Mouse (Mus musculus) cerebellum, adult 9-11 months (tissue): ENCODE data around the gene Cdc37.
A peak's percentile ranks its signal among the peaks of the same experiment; 100 is the strongest.

ENCODE experiments used
- DNase-seq: peaks from one replicate; pipeline ENCODE4 v3.0.0; 2022

Cdc37 gene

DNA sequence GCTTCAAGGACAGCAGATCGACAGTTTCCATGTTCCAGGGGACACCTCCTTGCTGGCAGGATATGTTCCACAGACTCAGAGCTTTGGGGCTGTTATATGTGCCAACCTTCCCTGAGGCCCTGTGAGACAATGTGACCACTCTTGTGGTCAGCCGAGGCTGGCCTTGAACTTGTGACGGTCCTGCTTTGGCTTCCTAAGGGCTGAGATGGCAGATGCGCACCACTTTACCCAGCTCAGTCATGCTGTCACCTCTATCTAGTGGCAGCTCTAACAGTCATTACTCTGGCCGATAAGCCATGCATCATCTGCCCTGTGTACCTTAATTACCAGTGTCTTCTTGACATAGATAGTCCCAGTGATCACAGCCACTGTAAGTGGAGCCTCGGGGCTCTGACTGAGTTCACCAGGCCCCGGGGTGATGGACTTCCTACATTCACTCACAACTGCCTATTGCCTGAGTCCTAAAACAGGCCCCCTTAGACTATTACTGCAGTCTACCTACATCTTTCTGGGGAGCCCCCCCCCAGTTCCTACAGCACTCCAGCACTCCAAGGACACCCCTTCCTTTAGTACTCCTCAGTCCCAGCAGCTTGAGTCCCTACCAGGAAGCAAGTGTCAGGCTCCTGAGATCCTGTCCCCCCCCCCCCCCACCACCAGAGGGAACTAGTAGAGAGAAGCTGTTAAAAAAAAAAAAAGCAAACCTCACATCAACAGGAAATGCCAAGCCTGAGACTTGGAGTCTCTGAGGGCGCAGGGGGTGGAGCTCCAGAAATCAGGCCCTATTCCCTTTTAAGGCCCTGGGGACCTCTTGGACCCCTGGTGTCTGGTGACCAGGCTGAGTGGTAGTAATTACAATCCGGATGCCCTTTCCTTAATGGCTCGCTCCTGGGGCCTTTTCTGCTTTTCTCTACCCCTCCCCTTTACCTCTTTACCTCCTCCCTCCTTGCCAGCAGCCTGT lies 17.6 kb upstream of the Cdc37 start:
- no peak for DNase-seq

DNA sequence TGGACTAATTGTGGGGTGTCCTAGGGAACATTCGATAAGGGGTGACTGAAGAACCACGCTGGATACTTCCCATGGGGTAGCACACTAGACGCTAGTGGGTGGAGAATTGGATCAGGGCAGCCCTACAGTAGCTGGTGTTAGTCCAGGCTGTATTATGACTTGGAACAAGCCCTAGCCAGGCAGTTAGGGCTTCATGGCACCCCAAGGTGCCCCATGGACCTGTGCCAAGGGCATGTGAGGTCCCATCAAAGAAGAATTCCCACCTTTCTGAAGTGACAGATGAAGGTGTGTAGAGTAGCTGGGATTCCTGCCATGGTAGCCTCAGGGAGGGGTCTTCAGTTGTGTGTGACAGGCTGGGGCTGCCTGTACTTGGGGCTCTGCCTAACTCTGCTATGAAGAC lies 16.7 kb upstream of the Cdc37 start:
- DNase-seq, result no peak

DNA sequence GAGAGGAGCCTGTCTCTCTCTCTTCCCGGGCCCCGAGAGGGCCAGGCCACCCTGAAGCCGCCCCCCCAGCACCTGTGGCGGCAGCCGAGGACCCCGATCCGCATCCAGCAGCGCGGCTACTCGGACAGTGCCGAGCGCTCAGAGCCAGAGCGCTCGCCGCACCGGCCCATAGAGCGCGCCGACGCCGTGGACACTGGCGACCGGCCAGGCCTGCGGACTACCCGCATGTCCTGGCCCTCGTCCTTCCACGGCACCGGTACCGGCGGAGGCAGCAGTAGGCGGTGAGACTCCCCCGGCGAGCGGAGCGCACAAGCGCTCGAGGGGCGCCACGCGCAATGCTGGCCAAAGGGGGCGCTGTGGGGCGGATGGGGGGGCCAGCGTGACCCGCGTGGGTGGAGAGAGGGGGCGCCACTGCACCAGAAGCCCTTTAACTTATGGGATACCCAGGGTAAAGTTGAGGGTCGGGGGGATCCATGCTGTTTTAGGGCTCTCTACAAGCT lies 16.2 kb upstream of the Cdc37 start:
- DNase-seq, result no peak

DNA sequence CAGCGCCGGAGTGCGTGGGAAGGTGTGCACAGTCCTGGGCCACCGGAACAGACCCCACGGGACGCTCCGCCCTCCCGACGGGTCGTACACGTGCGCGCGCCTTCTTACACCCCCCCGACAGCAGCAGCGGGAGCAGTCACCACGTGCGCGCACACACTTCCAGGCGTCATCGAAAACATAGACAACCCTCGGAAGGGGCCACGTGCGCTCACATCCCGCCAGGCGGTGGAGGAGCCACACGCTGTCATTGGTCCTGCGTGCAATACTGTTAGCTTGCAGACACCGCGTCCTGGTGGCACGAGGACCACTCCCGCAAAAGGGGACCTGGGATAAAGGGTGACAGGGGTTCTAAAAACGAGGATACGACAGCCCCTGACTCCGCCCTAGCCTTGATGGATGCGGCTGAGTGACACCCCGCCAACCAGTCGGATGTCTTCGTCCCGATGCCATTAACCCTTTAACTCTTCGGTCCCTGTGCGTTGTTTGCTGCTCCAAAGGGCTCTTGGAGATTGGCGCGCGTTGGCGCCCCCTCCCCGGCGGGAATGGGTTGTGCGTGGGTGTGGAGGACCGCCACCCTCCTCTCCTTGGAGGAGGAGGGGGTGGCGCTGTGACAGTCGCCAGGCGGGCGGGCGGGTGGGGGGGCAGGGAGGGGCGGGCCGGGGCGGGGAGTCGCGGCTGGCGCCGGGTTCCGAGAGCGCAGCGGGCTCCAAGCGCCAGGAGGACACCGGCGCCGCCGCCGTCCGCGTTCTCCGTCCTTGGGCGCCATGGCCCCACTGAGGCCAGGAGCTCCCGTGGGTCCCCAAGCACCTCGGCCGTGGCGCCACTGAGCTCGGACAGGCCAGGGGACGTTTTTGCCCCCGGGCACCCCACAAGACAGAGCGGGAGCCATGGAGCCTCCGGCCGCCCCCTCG lies 15.5 kb upstream of the Cdc37 start, which contains the start of gene Pde4a:
Gene Pde4a, plus strand, starts transcription at position 674 of the 911 bp plus-strand sequence.
- DNase-seq, result no peak

DNA sequence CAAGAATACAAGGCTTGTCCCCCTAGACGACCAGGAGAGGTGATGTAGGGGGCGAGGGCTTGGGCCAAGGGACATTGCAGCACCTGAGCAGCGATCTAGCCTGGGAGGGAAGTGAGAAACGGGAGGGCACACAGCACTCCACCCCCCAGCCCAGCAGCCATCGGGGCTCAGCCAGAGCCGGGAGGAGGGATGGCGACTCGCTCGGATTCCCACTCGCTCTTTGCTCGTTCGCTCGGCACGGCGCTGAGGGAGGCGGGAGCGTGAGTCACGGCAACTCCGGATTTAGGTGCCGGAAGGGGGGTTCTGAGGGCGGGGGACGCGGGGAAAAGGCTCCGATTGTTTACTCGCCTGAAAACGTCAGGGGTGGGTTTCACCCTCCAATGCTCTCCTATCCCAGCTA lies 14.3 kb upstream of the Cdc37 start:
- DNase-seq, result no peak

DNA sequence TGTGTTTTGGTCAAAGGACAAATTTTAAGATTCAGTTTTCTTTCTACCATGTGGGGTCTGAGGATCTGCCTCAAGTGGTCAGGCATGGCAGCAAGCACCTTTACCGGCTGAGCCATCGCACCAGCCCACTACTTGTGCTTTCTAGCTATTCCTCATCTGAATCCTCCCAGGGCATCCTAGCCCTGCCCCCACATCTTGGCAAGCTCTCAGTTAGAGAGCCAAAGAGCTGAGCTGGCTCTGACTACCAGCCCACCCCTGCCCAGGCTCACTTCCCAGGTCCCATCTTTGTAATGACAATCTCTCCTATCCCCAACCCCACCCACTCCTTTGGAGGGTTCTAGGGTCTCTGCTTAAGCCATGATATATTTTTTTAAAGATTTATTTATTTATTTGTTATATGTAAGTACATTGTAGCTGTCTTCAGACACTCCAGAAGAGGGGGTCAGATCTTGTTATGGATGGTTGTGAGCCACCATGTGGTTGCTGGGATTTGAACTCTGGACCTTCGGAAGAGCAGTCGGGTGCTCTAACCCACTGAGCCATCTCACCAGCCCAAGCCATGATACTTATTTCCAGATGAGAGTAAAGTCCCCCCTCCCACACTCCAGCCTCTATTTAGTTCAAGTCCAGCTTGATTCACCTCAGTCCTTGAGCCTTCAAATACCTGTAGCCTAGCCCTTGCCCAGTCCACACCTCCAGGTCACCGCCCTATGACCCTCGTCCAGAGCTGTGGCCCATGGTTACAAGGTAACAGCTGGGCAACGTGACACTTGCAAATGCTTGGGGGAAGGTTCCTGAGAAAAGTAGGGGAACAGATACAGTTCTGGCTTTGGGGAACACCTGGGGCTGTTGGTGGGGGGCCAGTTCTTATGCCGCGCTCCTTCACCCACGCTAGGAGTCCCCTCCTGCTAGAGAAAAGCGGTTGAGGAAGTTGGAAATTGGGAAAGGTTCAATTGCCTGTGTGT lies 13.6 kb upstream of the Cdc37 start:
- DNase-seq, result no peak

DNA sequence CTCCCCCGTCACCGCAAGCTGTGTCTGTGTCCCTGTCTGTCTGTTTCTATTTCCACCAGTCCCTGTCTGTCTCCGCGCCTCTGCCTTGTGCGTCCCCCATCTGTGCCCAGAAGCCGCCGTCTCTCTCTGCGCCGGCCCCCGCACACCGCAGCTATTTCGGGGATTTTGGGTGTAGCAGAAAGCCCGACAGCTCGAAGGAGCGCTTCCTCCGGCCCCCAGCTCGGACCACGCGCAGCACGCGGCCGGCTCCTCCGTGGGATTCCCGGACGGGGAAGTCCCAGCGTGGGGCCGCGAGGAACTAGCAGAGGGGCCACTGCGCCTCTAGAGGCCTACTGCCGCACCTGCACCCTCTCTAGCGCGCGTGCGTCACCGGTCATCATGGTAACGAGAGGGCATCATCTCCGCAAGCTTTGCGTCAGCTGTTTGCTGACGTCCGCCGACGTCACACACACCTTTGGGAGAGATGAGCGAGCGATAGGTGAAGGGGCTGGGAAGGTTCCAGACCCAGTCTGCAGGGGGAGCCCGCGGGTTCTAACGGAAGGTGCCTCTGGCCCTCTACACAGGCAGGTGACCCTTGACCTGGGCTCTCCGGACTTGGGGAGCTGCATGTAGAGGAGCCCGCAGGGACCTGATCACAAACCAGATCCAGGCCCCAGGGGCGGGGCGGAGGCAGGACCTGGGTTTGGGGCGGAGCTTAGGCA lies 11.6 kb upstream of the Cdc37 start:
- peak; percentile 90 for DNase-seq

DNA sequence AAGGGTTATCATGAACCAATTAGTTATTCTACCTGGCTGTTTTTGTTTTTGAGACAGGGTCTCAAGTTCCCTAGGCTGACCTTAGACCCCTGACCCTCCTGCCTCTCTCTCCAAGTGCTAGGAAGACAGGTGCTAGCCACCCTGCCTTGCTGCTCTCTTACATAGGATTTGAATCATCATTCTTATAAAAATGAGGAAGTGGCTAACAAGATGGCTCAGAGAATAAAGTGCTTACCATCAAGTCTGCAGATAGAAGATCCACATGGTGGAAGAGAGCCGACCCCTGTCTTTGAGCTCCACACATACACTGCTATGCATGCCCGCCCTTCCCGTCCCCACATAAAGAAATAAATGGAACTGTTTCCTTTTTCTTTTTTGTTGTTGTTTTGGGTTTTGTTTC lies 5.0 kb upstream of the Cdc37 start:
- DNase-seq, result no peak

DNA sequence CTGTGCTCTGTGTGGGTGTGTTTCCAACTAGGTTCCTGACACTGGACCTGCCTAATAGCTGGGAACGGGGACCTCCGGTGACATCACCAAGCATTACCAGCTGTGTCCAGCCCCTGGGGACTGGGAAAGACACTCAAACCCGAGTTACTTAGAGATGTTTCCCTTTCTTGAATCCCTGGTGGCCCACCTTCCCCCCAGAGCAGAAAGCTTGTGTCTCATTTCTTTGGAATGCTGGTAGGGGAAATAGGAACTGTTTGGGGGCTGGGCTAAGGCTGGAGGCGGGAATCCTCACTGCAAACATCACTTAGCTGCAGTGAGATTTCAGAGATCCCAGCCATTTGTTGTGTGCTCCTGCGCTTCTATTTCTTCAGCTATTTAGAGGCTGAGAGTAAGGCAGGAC lies 4.1 kb upstream of the Cdc37 start:
- no peak for DNase-seq

DNA sequence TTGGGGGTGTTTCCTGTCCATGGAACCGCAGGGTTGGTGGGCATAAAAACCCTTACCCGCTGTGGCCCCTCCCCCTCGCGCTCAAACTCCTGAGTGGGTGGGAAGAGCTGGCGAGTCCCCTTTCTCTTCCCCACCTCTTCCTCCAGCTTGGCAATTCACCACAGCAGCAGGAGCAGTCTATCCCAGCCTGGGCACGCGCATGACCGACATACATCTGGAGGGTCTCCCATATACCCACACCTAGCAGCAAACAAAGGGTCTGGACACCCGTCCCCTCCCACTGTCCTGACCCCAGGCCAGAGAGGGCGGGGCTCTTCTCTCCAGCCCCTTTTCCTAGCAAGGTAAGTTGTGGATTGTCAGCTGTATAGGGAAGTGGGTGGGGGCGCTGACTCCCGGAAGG lies 3.5 kb upstream of the Cdc37 start:
- no peak for DNase-seq

DNA sequence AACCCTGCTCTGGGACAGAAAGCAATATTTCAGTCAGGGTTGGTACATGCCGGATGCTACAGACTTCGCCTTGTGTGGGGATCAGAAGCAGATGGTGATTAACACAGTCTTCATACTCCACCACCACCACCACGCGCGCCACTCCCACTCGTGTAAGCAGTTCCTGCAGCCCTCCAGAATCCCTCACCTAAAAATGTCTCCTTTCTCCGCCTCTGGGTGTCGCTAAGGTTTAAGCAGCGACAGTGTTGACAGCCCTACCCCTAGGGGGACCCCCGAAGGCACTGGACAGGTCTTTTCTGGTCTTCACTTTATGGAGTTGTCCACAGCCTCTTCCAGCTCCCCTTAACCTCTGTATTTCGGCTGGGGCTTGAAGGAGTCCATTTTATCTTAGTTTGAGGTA lies 2.9 kb upstream of the Cdc37 start:
- no peak for DNase-seq

DNA sequence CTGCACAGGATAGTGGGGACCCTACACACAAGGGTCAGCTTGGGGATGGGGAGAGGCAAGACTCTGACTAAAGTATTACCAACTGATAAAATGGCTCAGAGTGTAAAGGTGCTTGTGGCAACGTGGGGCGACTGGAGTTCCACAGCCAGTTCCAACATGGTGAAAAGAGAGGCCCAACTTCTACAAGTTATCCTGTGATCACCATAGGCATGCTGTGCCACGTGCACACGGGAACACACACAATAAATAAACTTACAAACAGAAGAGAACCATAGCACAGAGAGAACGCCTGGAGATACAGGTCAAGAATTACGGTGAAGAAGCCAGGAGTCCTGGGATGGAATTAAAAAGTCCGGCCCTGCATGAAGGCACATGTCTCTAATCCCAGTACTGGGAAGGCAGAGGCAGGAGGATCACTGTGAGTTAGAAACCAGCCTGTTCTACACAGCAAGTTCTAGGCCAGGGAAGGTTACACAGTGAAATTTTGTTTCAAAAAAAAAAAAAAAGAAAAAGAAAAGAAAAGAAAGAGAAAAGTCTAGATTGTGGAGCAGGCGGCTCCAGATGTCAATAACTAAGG lies 617 bp downstream of the Cdc37 start:
- no peak for DNase-seq

DNA sequence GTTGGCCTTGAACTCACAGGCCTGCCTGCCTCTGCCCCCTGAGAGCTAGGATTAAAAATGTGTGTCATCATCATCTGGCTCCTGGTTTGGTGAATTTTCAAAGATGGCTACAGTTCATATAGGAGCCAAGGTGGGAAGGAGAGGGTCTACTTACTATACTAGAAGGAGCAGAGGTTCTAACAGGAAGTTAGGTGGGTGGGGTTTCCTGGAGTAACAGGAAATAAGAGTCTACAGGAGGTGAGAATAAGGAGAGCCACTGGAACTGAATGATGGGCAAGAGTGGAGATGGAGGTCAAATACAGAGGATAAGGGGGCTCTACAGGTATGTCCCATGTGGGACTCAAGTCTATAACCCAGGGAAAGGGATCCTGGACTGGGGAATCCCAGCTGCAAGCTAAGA lies 1.4 kb downstream of the Cdc37 start:
- DNase-seq, result no peak

DNA sequence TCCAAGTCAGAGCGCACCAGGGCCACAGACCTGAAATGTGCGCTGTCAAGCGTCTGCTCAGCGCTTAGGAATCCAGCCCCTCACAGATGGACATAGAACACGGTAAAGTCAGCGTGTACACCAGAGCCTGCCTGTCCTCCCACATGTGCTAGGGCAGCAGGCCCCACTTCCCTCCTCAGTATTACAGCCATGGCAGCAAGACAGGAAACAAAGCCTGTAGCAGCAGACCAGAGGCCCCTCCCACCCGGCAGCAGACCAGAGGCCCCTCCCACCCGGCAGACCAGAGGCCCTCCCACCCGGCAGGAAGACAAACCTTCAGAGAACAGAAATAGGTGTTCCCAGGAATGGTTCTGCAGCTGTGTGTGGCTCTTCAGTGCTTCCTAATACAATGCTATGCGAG lies 3.1 kb downstream of the Cdc37 start:
- no peak for DNase-seq

DNA sequence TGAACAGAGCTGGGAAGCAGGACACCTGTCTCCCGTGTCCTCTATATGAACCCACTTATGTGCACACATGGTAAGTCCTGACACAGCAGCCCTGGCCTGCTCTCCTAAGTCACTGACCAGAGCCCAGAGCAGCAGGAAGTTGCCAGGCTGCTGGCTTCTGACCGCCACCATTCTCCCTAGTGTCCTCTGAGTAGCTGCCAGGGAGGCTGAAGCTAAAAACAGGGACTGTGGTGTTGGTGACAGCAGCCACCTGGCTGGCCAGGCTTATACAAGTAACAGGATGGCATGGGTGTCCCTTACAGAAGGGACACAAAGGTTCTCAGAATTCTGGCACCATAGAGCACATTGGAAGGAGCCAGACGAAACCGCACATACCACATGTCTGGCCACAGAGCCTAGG lies 4.4 kb downstream of the Cdc37 start:
- no peak for DNase-seq

DNA sequence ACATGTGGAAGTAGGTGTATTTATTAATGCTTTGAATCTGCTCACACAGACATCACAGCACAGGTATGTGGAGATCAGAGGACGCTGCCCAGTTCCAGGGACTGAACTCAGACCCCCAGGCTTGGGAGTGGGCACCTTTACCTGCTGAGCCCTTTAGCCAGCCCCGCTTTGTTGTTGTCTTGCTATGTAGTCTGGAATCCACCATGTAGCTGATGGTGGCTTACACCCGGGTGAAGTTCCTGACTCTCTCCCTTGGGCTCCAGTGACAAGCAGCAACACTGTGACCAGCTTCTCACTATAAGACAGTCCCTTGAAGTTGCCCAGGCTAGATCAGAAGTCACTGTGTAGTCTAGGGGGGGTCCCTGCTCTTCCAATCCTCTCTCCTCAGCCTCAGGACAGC lies 5.4 kb downstream of the Cdc37 start:
- DNase-seq, result no peak

DNA sequence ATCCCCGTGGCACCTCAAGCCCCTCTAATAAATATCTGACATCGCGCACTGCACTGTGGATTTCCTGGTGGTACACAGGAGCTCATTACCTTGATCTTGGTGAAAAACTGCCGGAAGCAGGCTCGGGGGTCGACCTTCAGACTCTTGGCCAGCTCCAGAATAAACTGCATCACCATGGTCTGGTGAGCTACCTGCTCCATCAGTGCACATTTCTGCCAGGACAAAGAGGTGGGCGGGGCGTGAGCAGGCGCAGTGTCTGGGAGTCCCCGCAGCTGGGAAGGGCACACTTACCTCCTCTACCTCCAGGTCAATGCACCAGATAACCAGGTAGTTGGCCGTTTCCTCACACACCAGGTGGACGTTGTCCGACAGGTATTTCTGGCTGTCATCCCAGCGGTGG lies 7.9 kb downstream of the Cdc37 start:
- DNase-seq, result no peak

DNA sequence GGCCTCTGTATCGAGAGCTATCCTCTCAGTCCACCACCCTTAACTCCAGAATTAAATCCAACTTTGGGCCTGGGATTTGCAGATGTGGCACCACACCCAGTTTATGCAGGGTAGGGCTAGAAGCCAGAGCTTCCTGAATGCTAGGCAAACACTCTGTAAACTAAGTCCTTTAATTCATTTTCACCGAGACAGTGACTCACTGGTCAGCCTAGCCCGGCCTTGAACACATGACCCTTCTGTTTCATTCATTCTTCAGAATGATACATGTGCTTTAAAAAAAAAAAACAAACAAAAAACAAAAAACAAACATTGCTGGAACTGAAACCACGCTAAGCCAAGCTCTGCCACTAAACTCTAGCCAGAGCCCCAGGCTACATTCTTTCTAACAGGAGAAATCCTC lies 11.4 kb downstream of the Cdc37 start:
- DNase-seq, result no peak

DNA sequence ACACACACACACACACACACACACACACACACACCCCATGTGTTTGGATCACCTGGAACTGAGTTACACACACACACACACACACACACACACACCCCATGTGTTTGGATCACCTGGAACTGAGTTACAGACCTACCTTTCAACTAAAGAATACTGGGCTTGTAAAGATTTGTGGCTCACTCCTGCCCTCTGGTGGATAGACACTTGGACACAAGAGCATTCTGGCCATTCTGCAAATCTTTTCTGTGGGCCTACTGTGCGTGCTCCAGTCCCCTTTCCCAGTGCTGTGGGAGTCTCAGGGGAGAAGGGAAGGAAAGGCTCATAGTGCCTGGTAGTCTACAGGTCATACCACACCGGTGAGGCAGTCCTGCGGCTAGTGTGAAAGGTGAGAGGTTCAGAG lies 12.6 kb downstream of the Cdc37 start:
- no peak for DNase-seq

DNA sequence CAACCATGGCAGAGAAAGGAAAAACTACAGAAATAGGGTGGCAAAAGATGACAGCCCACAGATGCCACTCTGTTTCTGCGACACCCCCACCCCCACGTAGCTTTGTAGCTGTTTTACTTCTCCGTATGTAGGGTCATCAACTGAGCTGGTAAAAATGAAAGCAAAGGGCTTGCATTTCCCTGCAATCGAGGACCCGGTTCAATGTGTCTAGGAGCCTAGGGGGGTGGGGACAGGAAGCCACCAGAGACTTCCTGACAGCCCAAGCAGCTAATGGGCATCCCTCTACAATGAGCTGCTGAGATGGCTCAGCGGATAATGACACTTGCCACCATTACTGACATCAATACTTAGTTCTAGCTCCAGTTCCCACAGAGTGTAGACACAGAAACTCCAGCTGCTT lies 13.4 kb downstream of the Cdc37 start:
- DNase-seq, result no peak

DNA sequence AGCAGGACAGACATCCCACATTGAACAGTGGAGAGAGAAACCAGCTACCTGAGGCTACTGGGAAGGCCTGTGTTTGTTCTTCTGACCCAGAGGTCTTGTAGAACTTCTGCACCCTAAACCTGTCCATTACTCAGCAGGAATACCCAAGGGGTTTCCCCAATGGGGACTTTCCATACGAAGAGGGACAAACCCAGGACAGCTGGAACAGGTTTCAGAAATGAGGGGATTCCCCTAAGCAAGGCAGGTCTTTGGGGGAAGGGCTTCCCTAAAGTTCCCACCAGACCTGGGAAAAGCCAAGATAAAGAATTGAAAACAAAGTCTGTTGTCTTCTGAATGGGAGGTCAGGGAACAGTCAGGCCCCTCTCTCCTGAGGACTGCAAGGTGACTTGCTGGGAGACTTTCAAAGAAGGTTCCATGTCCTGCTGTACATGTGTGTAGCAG lies 13.8 kb downstream of the Cdc37 start:
- DNase-seq, result no peak
